Comparison of ENCODE assay signal across 26 mouse cellular contexts in genomic region chr12:16370061-16370460, GRCm38 (mm10).
DNase-seq lines count a peak whose midpoint lies in the region; ATAC-seq and TF ChIP-seq lines count a peak whose summit lies in the region.
"Had no signal": no experiment of that assay in that cellular context is flagged by ENCODE, and none has a peak within 500 bp of the region (broad histone marks: within the 10 kb centered on the region; RNA-seq: fewer than 3 reads in every experiment).

No protein-coding gene starts in this region.

- no peak overlapping the region for H3K27ac ChIP-seq in forebrain, embryonic 14.5 days (ENCODE audit: low read depth, low read length)
- H3K27ac ChIP-seq in forebrain, embryonic 10.5 days = no peak overlapping the region
- no peak overlapping the region for H3K27ac ChIP-seq in heart, embryonic 10.5 days
- H3K27ac ChIP-seq in forebrain, embryonic 16.5 days (ENCODE audit: low read length) = no peak overlapping the region
- H3K27ac ChIP-seq: embryonic facial prominence, embryonic 13.5 days; embryonic facial prominence, embryonic 15.5 days had no signal

- H3K36me3 ChIP-seq in forebrain, embryonic 14.5 days (ENCODE audit: control insufficient read depth, insufficient read depth, low read length) = no peaks in the 10 kb centered on the region
- H3K36me3 ChIP-seq in forebrain, embryonic 10.5 days (replicated peaks) = no peaks in the 10 kb centered on the region
- H3K36me3 ChIP-seq in heart, embryonic 10.5 days = no peaks in the 10 kb centered on the region
- no peaks in the 10 kb centered on the region for H3K36me3 ChIP-seq in forebrain, embryonic 16.5 days (ENCODE audit: control insufficient read depth, insufficient read depth)
- H3K36me3 ChIP-seq: embryonic facial prominence, embryonic 13.5 days; embryonic facial prominence, embryonic 15.5 days; G1E had no signal

- no peaks in the 10 kb centered on the region for H3K4me1 ChIP-seq in forebrain, embryonic 14.5 days (ENCODE audit: control insufficient read depth, insufficient read depth, low read length)
- H3K4me1 ChIP-seq in forebrain, embryonic 10.5 days = no peaks in the 10 kb centered on the region
- no peaks in the 10 kb centered on the region for H3K4me1 ChIP-seq in heart, embryonic 10.5 days
- H3K4me1 ChIP-seq in forebrain, embryonic 16.5 days (replicated peaks; ENCODE audit: control insufficient read depth, insufficient read depth, low read length) = no peaks in the 10 kb centered on the region
- H3K4me1 ChIP-seq: embryonic facial prominence, embryonic 13.5 days; embryonic facial prominence, embryonic 15.5 days had no signal

- no peak overlapping the region for H3K4me2 ChIP-seq in forebrain, embryonic 14.5 days (ENCODE audit: low read length)
- H3K4me2 ChIP-seq in forebrain, embryonic 16.5 days (ENCODE audit: low read length) = no peak overlapping the region
- H3K4me2 ChIP-seq: embryonic facial prominence, embryonic 13.5 days; embryonic facial prominence, embryonic 15.5 days had no signal

- 76% methylated on average over 7 of the region's 7 CpGs for WGBS in forebrain, embryonic 14.5 days
- WGBS in forebrain, embryonic 10.5 days = 85% methylated on average over 7 of the region's 7 CpGs
- 82% methylated on average over 7 of the region's 7 CpGs for WGBS in heart, embryonic 10.5 days
- WGBS in forebrain, embryonic 16.5 days = 71% methylated on average over 7 of the region's 7 CpGs

- TF ChIP-seq POLR2A in brain, embryonic 14.5 days (IDR thresholded peaks at IDR 0.05; ENCODE audit: borderline replicate concordance, extremely low read depth, insufficient read depth, insufficient read length, poor library complexity, severe bottlenecking) = no peak

- no peaks in the 10 kb centered on the region for H3K9me3 ChIP-seq in forebrain, embryonic 14.5 days (replicated peaks; ENCODE audit: control insufficient read depth, low read length)
- H3K9me3 ChIP-seq in forebrain, embryonic 10.5 days = no peaks in the 10 kb centered on the region
- H3K9me3 ChIP-seq in heart, embryonic 10.5 days = no peaks in the 10 kb centered on the region
- no peaks in the 10 kb centered on the region for H3K9me3 ChIP-seq in forebrain, embryonic 16.5 days (ENCODE audit: control insufficient read depth, low read length)
- H3K9me3 ChIP-seq: embryonic facial prominence, embryonic 13.5 days; embryonic facial prominence, embryonic 15.5 days; G1E had no signal

- peak; percentile 48; the same call in 1 of the 2 replicates for ATAC-seq in forebrain, embryonic 14.5 days
- ATAC-seq in forebrain, embryonic 16.5 days = peak; percentile 74
- ATAC-seq: activated CD4-positive, CD25-positive, alpha-beta regulatory T cell, adult 4 months; CD4-positive, CD25-positive, alpha-beta regulatory T cell, adult 4 months; Patski had no signal

- TF ChIP-seq CTCF in brain, embryonic 14.5 days (IDR thresholded peaks at IDR 0.05; ENCODE audit: borderline replicate concordance, extremely low read depth, insufficient read depth, insufficient read length) = no peak

- peak; percentile 51 for DNase-seq in forebrain, embryonic 14.5 days (ENCODE audit: low spot score)
- no peak for DNase-seq in forebrain, embryonic 10.5 days (ENCODE audit: extremely low spot score, low spot score)
- peak; percentile 59 for DNase-seq in heart, adult 11 months
- no peak for DNase-seq in heart, embryonic 10.5 days (ENCODE audit: low spot score)
- DNase-seq in brain, embryonic 14.5 days (ENCODE audit: low read depth) = peak; percentile 66
- DNase-seq in retina, embryonic 14.5 days (ENCODE audit: low spot score) = no peak
- no peak for DNase-seq in B cell, adult 2 months
- DNase-seq: adrenal gland, adult 8-10 months; adrenal gland, postnatal 14 days; adrenal gland, postnatal 36 days; cerebellum, adult 11 months; cerebellum, adult 18-20 months; cerebellum, adult 8-10 months; cerebellum, adult 9-11 months; cerebellum, postnatal 14 days; cerebellum, postnatal 36 days; embryo, embryonic 11 days had no signal

- H3K4me3 ChIP-seq in forebrain, embryonic 14.5 days (ENCODE audit: low read depth, low read length) = no peak overlapping the region
- no peak overlapping the region for H3K4me3 ChIP-seq in forebrain, embryonic 10.5 days
- H3K4me3 ChIP-seq in heart, embryonic 10.5 days = no peak overlapping the region
- no peak overlapping the region for H3K4me3 ChIP-seq in forebrain, embryonic 16.5 days (replicated peaks; ENCODE audit: low read length)
- H3K4me3 ChIP-seq: embryonic facial prominence, embryonic 13.5 days; embryonic facial prominence, embryonic 15.5 days; erythroblast, embryonic 14.5 days had no signal

- H3K27me3 ChIP-seq in forebrain, embryonic 14.5 days (replicated peaks; ENCODE audit: control insufficient read depth, insufficient read depth, low read length) = no peaks in the 10 kb centered on the region
- no peaks in the 10 kb centered on the region for H3K27me3 ChIP-seq in forebrain, embryonic 10.5 days (ENCODE audit: poor library complexity, severe bottlenecking)
- H3K27me3 ChIP-seq in heart, embryonic 10.5 days (ENCODE audit: insufficient read depth, poor library complexity, severe bottlenecking) = no peaks in the 10 kb centered on the region
- no peaks in the 10 kb centered on the region for H3K27me3 ChIP-seq in forebrain, embryonic 16.5 days (replicated peaks; ENCODE audit: control insufficient read depth, insufficient read depth, low read length)
- H3K27me3 ChIP-seq: CH12.LX; embryonic facial prominence, embryonic 13.5 days; embryonic facial prominence, embryonic 15.5 days; Patski had no signal

- H3K9ac ChIP-seq in forebrain, embryonic 14.5 days (ENCODE audit: low read length) = no peak overlapping the region
- no peak overlapping the region for H3K9ac ChIP-seq in forebrain, embryonic 16.5 days (replicated peaks; ENCODE audit: low read depth, low read length)
- H3K9ac ChIP-seq: embryonic facial prominence, embryonic 13.5 days; embryonic facial prominence, embryonic 15.5 days had no signal

Comparison
In these comparisons a context has a peak if more than half of its experiments do, and no peak if none do; other contexts are left out.
1. DNase-seq: peak in forebrain, embryonic 14.5 days (single experiment), heart, adult 11 months (single experiment) and brain, embryonic 14.5 days (single experiment); none in forebrain, embryonic 10.5 days (single experiment), heart, embryonic 10.5 days (single experiment), retina, embryonic 14.5 days (single experiment) and B cell, adult 2 months (0 of 2).